Mouse (Mus musculus) left cerebral cortex, postnatal 14 days (tissue): ENCODE data around the gene 2200002D01Rik. TPM values are rescaled to one million over a fixed set of nuclear protein-coding genes. Genes with fewer than 3 reads are reported as not detected.

ENCODE experiments used
- DNase-seq, 2 experiments: peaks; one replicate each; pipeline ENCODE4 v3.0.0; 2021 to 2022; ENCODE audit warnings: low spot score in 2 of 2, mixed read lengths in 1 of 2
- intact Hi-C: fragments of 180-260 bp; cut with DNase I; formaldehyde crosslinking; loops from one replicate; pipeline ENCODE4 v1.15.1; 2025
- total RNA-seq, 2 experiments: library from RNA; stranded (reverse); gene quantifications; 2 replicates each; pipeline ENCODE4 v1.2.3; 2021

The 2200002D01Rik gene
- total RNA-seq, 2 experiments from 2014 or later: not detected

DNA sequence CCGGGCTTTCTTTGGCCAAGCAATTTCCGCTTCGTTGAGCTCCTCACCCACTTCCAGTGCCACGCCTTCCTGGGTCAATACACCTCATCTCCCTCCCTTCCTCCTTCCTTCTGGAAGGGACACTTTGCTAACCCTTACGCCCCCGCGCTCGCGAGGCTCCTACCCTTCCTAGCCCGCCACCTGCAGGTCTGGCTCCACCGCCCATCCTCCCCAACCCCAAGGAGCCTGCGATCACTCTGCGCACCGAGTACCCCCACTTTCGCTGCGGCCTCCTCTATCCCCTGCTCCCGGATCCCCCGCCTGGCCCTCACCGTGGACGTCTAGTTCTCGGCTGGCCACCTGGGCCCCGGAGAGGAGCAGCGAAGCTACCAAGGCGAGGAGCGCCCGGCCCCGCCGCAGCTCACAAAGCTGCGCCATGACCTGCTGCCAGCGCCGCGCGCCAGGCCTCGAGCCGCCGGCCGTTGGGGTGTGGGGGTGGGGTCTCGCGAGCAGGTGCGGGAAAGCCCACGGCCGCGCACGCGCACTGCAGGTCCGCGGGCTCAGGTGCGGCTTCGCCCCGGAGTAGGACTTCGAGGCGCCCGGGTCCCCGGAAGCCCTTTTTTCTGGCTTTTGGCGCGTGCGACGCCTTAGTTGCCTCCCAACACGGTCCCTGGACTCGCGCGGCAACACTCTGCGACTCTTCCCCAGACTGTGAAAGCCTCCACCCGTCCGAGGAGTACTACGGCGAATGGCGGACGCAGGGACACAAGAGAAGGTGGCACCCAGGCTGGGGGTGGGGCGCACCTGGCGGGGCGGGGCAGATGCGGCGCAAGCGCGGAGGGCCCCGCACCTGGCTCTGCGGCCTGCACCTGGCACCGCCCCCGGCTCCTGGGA, 33.2 kb upstream of the 2200002D01Rik start, which contains the start of gene Spint2:
Gene Spint2 (minus strand): TSS at position 712 of the 873 bp plus-strand sequence.
- peak; percentile 24 to 28 for DNase-seq
- intact Hi-C loops: no loop called here

DNA sequence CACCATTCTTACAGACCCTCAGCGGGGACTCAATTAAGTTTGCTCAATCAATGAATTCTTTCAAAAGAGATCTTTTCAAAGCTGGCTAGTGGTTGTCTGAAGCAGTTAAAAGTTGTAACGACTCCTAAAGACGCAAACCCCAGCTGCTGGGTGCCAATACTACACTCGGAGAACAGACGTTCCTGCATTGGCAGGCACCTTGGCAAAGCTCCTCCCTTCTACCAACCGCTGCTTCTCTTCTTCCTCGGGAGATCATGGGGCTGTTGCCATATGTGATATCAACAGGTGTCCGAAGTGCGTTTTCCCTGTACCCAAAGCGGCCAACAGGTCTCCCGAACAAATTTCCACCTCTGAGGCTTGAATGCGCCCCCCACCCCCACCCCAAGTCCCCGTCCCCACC, 32.5 kb upstream of the 2200002D01Rik start:
- no peak for DNase-seq
- intact Hi-C loops: no loop called here

- DNase-seq: no peak
- intact Hi-C loops: no loop called here
These were observed 31.7 kb upstream of the 2200002D01Rik start for GRCm38 (mm10) chr7:29279924-29280323.

- DNase-seq: no peak
- intact Hi-C loops: no loop called here
These were observed 31.0 kb upstream of the 2200002D01Rik start for GRCm38 (mm10) chr7:29279261-29279660.

GRCm38 (mm10) chr7:29277510-29277909, 29.2 kb upstream of the 2200002D01Rik start:
- no peak for DNase-seq
- intact Hi-C loops: no loop called here

DNA sequence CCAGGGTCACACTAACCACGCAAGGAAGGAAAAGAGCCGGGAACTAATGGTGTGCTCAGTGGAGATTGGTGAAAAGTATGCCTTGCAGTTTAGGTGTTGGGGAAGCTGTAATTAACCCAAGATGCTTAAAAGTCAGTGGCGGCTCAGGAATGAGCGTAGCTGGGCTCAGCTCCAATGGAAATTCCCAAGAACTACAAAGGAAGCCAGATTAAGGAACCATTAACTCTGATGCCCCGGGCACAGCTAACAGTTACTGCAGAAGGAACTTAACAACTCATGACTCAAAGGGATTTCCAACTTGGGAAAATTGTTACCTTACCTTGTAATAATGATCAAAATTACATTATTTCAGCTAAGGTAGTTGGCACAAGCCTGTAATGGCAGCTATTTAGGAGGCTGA, 28.4 kb upstream of the 2200002D01Rik start:
- intact Hi-C loops: no loop called here
- no peak for DNase-seq

GRCm38 (mm10) chr7:29271687-29272465, 23.6 kb upstream of the 2200002D01Rik start:
- peak; percentile 19 to 57 for DNase-seq
- intact Hi-C loops: no loop called here

DNA sequence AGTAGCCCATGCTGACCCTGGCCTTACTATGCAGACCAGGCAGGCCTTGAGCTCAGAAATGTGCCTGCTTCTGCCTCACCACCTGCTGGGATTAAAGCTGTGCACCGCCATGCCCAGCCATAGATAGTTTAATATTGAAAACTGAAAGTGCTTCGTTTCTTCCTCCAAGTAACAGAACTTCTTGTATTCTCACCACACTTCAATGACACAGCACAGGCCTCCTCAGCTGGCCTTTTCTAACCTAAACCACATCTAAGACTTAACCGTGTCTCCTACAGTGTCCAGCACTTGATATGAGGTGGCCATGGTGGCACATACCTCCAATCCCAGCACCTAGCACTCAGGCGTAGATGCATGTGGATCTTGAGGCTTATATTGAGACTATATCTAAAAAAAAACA, 22.2 kb upstream of the 2200002D01Rik start:
- no peak for DNase-seq
- intact Hi-C loops: no loop called here

- no peak for DNase-seq
- intact Hi-C loops: no loop called here
These were observed 18.7 kb upstream of the 2200002D01Rik start for GRCm38 (mm10) chr7:29266931-29267330.

- no peak for DNase-seq
- intact Hi-C loops: no loop called here
These were observed 17.4 kb upstream of the 2200002D01Rik start for GRCm38 (mm10) chr7:29265636-29266035.

DNA sequence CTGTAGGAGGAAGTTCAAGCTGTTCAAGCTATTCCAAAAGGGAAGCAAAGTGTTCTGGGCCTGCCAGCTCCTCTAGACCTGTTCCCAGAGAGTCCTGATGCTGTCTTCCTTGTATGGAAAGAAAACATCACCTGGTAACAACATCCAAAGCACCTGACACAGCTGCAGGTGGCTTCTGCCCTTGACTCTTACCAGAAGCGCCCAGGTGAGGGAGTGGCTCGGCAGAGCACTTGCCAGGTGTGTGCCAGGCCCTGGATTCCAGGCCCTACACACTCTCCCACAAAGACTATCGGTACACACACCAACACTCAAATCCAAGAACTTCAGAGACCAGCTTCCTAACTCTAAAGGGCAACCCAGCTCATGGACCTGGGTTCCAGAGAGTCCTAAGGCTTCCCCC, 15.6 kb upstream of the 2200002D01Rik start:
- intact Hi-C loops: no loop called here
- no peak for DNase-seq

DNA sequence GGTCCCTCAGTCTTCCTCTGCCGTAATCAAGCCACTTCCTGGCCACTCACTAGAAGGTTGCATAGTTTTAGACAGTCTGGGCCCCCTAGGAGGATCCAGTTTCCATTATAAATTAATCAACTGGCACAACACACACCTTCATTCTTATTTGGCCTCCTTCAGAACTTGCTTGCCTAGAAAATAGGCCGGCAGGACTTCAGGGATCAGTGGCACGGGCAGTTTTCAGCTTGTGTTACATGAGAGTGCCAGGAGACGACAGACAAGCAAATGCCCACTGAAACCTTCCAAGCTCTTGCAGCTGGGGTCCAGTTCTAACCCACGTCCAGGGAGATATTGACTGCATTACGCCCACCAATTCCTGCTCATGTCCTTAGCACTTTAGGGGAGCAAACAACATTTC, 13.9 kb upstream of the 2200002D01Rik start:
- no peak for DNase-seq
- intact Hi-C loops: no loop called here

- intact Hi-C loops: no loop called here
- DNase-seq: no peak
These were observed 11.8 kb upstream of the 2200002D01Rik start for GRCm38 (mm10) chr7:29259781-29260730.

DNA sequence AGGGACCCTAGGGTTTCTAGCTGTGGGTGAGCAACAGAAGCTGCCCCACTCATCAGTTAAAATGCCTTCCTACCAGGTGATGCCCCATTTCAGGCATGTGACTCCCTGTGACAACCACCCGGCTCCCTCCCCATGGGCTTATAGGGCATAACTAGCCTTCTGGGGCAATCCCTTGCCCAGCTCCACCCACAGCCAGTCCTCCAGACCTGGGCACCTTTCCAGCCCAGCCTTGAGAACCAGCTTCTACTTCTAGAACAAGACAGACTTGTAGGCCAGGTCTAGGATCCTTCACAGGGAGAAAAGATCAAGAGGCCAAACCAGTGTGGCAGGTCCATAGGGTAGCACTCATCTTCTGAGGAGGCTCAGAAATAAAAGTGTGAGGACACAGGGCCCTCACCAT, 9.1 kb upstream of the 2200002D01Rik start:
- no peak for DNase-seq
- intact Hi-C loops: no loop called here

DNA sequence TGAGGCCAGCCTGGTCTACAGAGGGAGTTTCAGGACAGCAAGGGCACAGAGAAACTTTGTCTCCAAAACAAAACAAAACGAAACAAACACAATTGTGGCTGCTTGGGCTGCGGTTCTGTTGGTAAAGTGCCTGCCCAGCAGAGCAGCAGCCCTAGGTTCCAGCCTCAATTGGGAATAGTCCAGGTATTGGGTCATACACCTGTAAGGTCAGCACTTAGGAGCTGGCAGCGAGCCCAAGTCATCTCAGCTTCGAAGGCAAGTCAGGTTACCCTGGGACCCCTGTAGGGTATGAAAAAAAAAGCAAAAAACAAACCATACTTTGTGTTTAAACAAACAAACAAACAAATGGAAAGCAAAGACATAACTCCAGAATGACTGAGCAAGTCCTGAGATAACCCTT, 7.6 kb upstream of the 2200002D01Rik start:
- intact Hi-C loops: no loop called here

DNA sequence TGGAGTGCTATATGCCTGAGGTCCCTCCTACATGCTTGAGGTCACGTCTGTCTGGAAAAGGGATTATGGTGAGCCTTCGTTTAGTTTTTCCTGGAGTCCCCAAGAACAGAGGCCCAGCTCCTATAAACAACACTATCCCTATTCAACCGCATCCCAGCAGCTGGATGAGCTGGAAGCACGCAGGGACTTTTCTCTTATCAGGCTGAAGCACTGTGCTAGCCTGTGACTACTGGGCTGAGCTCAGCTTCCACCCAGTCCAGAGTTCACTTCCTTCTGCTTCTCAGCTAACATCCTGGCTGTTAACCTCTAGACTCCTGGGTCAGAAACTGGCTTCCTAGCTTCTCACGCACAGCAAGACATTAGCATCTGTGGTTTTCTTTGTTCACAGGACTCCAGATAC, 5.6 kb upstream of the 2200002D01Rik start:
- no peak for DNase-seq
- intact Hi-C loops: no loop called here

More for the DNA sequence above, 7.6 kb upstream of the 2200002D01Rik start:
- DNase-seq: no peak

DNA sequence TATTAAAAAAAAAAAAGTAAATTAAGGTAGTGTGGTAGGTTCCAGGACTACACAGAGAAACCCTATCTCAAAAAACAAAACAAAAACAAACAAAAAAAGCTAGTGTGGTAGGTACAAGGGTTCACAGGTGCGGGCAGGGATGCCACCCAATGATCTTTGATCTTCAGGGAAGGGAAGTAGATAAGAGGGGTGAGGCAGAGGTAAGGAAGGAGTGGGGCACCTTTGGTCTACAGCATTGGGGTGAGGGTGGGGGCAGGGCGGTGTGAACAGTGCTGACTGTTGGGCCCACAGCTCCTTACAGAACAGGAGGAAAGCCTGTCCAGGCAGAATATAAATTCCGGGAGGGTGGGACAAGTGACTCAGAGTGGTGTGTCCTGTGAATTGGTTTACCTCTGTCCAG, 2.9 kb upstream of the 2200002D01Rik start:
- intact Hi-C loops: no loop called here
- no peak for DNase-seq

GRCm38 (mm10) chr7:29247706-29248105, 560 bp downstream of the 2200002D01Rik start:
- DNase-seq: no peak
- intact Hi-C loops: loop anchor here (2.0 kb wide), 1 partner anchor 49 kb away; no protein-coding TSS in a partner anchor

DNA sequence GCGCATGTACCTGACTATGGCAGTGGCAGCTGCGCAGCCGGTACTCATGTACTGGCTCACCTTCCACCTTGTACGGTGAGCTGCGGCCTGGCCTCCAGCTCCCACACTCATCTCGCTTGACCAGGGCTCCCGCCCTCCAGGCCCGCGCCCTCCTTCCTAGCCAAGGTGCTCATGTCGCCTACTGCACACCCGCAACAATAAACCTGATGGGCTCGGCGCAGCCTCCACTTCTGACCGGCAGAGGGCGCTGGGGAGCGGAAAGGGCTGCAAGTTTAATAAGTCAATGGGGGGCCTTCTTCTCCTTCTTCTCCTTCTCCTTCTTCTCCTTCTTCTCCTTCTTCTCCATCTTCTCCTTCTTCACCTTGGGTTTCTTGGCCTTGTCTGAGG, 959 bp downstream of the 2200002D01Rik start:
- peak; percentile 51 to 72 for DNase-seq
- intact Hi-C loops: loop anchor here (2.0 kb wide), 1 partner anchor 49 kb away; no protein-coding TSS in a partner anchor
